Mouse (Mus musculus): ENCODE measurements around the gene Bax.

GRCm38 (mm10) chr7:45482166-45482565 lies 15.5 kb upstream of the Bax start:
- TF ChIP-seq CTCF (IDR thresholded peaks at IDR 0.05; ENCODE audit: insufficient read depth, low read depth, low read length) (no peak), POLR2A (IDR thresholded peaks at IDR 0.05; ENCODE audit: insufficient read depth, low read depth, low read length) (no peak)

All from olfactory bulb, adult 2 months (tissue).